In the genomic region with DNA sequence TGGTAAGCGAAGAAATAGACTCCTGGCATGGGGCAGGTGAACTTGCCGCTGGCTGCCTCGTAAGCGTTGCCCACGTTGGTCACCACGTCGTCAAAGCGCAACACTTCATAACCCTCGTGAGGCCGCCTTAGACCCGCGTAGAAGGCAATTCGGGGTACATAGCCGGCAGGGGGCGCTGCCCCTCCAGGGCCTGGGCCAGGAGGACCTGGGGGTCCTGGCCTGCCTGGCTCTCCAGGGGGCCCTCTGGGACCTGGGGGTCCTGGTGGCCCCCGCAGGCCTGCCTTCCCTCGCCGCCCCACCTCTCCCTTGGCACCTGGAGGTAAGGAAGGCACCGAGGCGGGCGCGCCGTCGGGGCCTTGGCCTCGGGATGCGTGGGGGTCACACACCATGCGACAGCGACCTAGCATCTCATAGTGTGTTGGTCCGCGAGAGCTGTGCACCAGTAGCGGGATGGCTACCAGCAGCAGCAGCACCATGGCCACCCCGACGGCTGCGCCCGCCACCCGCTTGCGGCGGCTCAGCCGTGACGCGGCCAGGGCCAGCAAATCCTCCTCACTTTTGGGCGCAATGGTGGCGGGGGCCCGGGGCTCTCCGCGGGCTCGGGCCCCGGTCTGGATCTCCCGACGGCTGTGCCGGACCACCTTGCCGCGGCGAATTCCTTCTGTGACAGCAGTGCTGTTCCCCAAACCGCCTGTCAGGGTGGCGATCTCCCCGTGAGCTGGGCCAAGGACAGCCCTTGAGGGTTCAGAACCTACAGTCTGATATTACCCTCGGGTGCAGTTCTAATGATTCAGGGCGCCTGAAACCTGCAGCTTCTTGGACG, we compare ENCODE assay signal across 9 mouse cellular contexts. TPM values are rescaled to one million over a fixed set of nuclear protein-coding genes. Genes with fewer than 3 reads are reported as not detected.
DNase-seq lines count a peak whose midpoint lies in the region; ATAC-seq and TF ChIP-seq lines count a peak whose summit lies in the region.
"Had no signal": no experiment of that assay in that cellular context is flagged by ENCODE, and none has a peak within 500 bp of the region (broad histone marks: within the 10 kb centered on the region; RNA-seq: fewer than 3 reads in every experiment).

A gene (minus strand): TSS at position 565 of the 823 bp plus-strand sequence.

- 0 out of 2 replicates have a peak, but pooled peaks cover 2% of the 10 kb centered on the region for H3K4me1 ChIP-seq in lung, adult 2 months (ENCODE audit: control insufficient read depth, insufficient read depth, low read length)
- H3K4me1 ChIP-seq in embryonic facial prominence, embryonic 14.5 days (ENCODE audit: control insufficient read depth, insufficient read depth, low read length): no peaks in the 10 kb centered on the region
- no peaks in the 10 kb centered on the region; the same call in 1 of the 2 replicates for H3K4me1 ChIP-seq in midbrain, embryonic 16.5 days (ENCODE audit: control insufficient read depth, insufficient read depth, low read length)

- no peak for TF ChIP-seq POLR2A in lung, adult 2 months (IDR thresholded peaks at IDR 0.05; ENCODE audit: borderline replicate concordance, extremely low read depth, low read depth, low read length)

- no peaks in the 10 kb centered on the region for H3K9me3 ChIP-seq in embryonic facial prominence, embryonic 14.5 days (ENCODE audit: control insufficient read depth, low read length)
- H3K9me3 ChIP-seq in midbrain, embryonic 16.5 days (replicated peaks; ENCODE audit: control insufficient read depth, low read length, poor library complexity, severe bottlenecking): no peaks in the 10 kb centered on the region

- no peak for ATAC-seq in embryonic facial prominence, embryonic 14.5 days (ENCODE audit: low read depth)
- no peak for ATAC-seq in midbrain, embryonic 16.5 days

- peak; percentile 20; the same call in 1 of the 2 replicates for TF ChIP-seq CTCF in lung, adult 2 months (IDR thresholded peaks at IDR 0.05; ENCODE audit: insufficient read depth, low read length)

- H3K4me3 ChIP-seq in lung, adult 2 months (replicated peaks; ENCODE audit: extremely low read depth, low read depth, low read length): no peak within 1 kb of the TSS
- H3K4me3 ChIP-seq in embryonic facial prominence, embryonic 14.5 days (ENCODE audit: low read depth, low read length): peak within 1 kb of the TSS; percentile 30
- peak within 1 kb of the TSS; percentile 30 for H3K4me3 ChIP-seq in midbrain, embryonic 16.5 days (ENCODE audit: low read depth, low read length)

- no peak within 1 kb of the TSS for H3K27ac ChIP-seq in embryonic facial prominence, embryonic 14.5 days (replicated peaks; ENCODE audit: low read depth, low read length)
- no peak within 1 kb of the TSS for H3K27ac ChIP-seq in midbrain, embryonic 16.5 days (ENCODE audit: low read length)

- peak; percentile 36 for DNase-seq in lung, adult 2 months
- no peak for DNase-seq in lung, postnatal 36 days
- no peak for DNase-seq in embryonic facial prominence, embryonic 14.5 days (ENCODE audit: low spot score)
- DNase-seq in kidney, postnatal 10 days: peak; percentile 67
- no peak for DNase-seq in frontal cortex, postnatal 36 days (ENCODE audit: low spot score in 2 of 2)
- no peak for DNase-seq in urinary bladder, adult 2 months (ENCODE audit: low spot score)
- DNase-seq in left cerebral cortex, postnatal 14 days (ENCODE audit: low spot score in 2 of 2): no peak

- no peak within 1 kb of the TSS; the same call in 1 of the 2 replicates for H3K9ac ChIP-seq in embryonic facial prominence, embryonic 14.5 days (ENCODE audit: low read depth, low read length)
- 0 out of 2 replicates have a peak within 1 kb of the TSS, but pooled peaks have one; percentile 2 for H3K9ac ChIP-seq in midbrain, embryonic 16.5 days (ENCODE audit: low read depth, low read length)

- WGBS in lung, adult 2 months: 11% methylated on average over 60 of the region's 60 CpGs
- WGBS in embryonic facial prominence, embryonic 14.5 days: 9% methylated on average over 27 of the region's 60 CpGs
- WGBS in midbrain, embryonic 16.5 days: 9% methylated on average over 49 of the region's 60 CpGs

- H3K27me3 ChIP-seq in embryonic facial prominence, embryonic 14.5 days (replicated peaks; ENCODE audit: control insufficient read depth, insufficient read depth, low read length): peaks cover 86% of the 10 kb centered on the region
- peaks cover 39% of the 10 kb centered on the region for H3K27me3 ChIP-seq in midbrain, embryonic 16.5 days (ENCODE audit: control insufficient read depth, insufficient read depth, low read depth, low read length)

- peaks cover 7% of the 10 kb centered on the region for H3K36me3 ChIP-seq in embryonic facial prominence, embryonic 14.5 days (ENCODE audit: control insufficient read depth, insufficient read depth, low read length)
- H3K36me3 ChIP-seq in midbrain, embryonic 16.5 days (ENCODE audit: control insufficient read depth, insufficient read depth, low read length): no peaks in the 10 kb centered on the region

- H3K4me2 ChIP-seq in embryonic facial prominence, embryonic 14.5 days (ENCODE audit: low read depth, low read length): peak within 1 kb of the TSS; percentile 48
- H3K4me2 ChIP-seq in midbrain, embryonic 16.5 days (ENCODE audit: low read length): peak within 1 kb of the TSS; percentile 45

- intact Hi-C loops in left cerebral cortex, postnatal 14 days (cut with DNase I): loop anchor here (10.0 kb wide), 1 partner anchor 107 kb away; no protein-coding TSS in a partner anchor

RNA-seq across cellular contexts. Expression of the gene that starts here (rescaled TPM):
- not detected in 2 replicates for polyA plus RNA-seq in lung, adult 2 months (2012; rRNA removed)
- 0.11 and 0.13 TPM in 2 replicates for polyA plus RNA-seq in embryonic facial prominence, embryonic 14.5 days (2014; fragmentation: Nextera tagmentation; extraction: Ambion mirVana)
- 7.2 and 7.8 TPM in 2 replicates for polyA plus RNA-seq in midbrain, embryonic 16.5 days (2015; fragmentation: Nextera tagmentation; extraction: Ambion mirVana)
- polyA plus RNA-seq in urinary bladder, adult 2 months (2012; rRNA removed): not detected in 2 replicates
- total RNA-seq in left cerebral cortex, postnatal 14 days (2021): not detected
- total RNA-seq: neutrophil, adult 5-6 weeks had no signal

Comparison
In these comparisons a context has a peak if more than half of its experiments do, and no peak if none do; other contexts are left out.
1. Peak in DNase-seq in lung, adult 2 months; RNA of the gene not detected or under 1 TPM.